Mouse (Mus musculus): Measurements from ENCODE around the gene Olfr1215.

- TF ChIP-seq CTCF (IDR thresholded peaks at IDR 0.05; ENCODE audit: borderline replicate concordance, insufficient read depth, low read depth, low read length) = no peak
- no peak for TF ChIP-seq POLR2A (IDR thresholded peaks at IDR 0.05; ENCODE audit: borderline replicate concordance, insufficient read depth, low read length)
Observed at GRCm38 (mm10) chr2:89031965-89032364, 25.2 kb upstream of the Olfr1215 start, which contains the start of gene Olfr1217.

All from cerebellum, adult 2 months (tissue).